Mouse (Mus musculus) hindbrain, postnatal 0 days (tissue): Measurements from ENCODE around the gene Togaram1. TPM values are rescaled to one million over a fixed set of nuclear protein-coding genes. Genes with fewer than 3 reads are reported as not detected.

Experiments used
- ATAC-seq: fragments of 200-750 bp; cut with Nextera tagmentation; 2 replicates; pipeline ENCODE4 v1.8.0; 2017; ENCODE audit warnings: mild to moderate bottlenecking, moderate TSS enrichment, moderate library complexity
- DNase-seq: peaks from one replicate; pipeline ENCODE4 v3.0.0-alpha.2; 2015; ENCODE audit warnings: low spot score
- H3K27ac ChIP-seq: fragments of 300-500 bp; sonication (generic); 2 replicates; pipeline ENCODE4 v1.5.1; 2014; ENCODE audit warnings: mild to moderate bottlenecking
- H3K27me3 ChIP-seq: fragments of 300-500 bp; sonication (generic); 2 replicates; pipeline ENCODE4 v1.6.1; 2014; ENCODE audit warnings: low read length, mixed read lengths; ENCODE audit not compliant: insufficient read depth
- H3K36me3 ChIP-seq: fragments of 300-500 bp; sonication (generic); 2 replicates; pipeline ENCODE4 v1.6.1; 2014; ENCODE audit warnings: low read length, mixed read lengths; ENCODE audit not compliant: insufficient read depth
- H3K4me1 ChIP-seq: fragments of 300-500 bp; sonication (generic); 2 replicates; pipeline ENCODE4 v1.6.1; 2014; ENCODE audit warnings: antibody characterized with exemption, low read length, mixed read lengths; ENCODE audit not compliant: insufficient read depth
- H3K4me2 ChIP-seq: fragments of 300-500 bp; sonication (generic); 2 replicates; pipeline ENCODE4 v1.6.1; 2014; ENCODE audit warnings: low read depth, mild to moderate bottlenecking, low read length, moderate library complexity, mixed read lengths
- H3K4me3 ChIP-seq: fragments of 300-500 bp; sonication (generic); 2 replicates; pipeline ENCODE4 v1.5.1; 2014; ENCODE audit warnings: low read length
- H3K9ac ChIP-seq: fragments of 300-500 bp; sonication (generic); replicated peaks from 2 replicates; pipeline ENCODE4 v1.6.1; 2014; ENCODE audit warnings: mild to moderate bottlenecking, low read length, moderate library complexity, mixed read lengths
- H3K9me3 ChIP-seq: fragments of 300-500 bp; sonication (generic); 2 replicates; pipeline ENCODE4 v1.6.1; 2016; ENCODE audit warnings: low read length, mixed read lengths
- CTCF ChIP-seq: IDR thresholded peaks from 2 replicates; pipeline ENCODE4 v1.5.1; 2016; ENCODE audit warnings: antibody characterized with exemption, control low read depth, low read depth
- WGBS: fragments of 180-500 bp; shearing (Covaris S2); extraction: QIAGEN DNeasy Blood & Tissue Kit; methylation state at CpG from one replicate; pipeline ENCODE4 v1.1.7; 2014; 5-methylcytosine and 5-hydroxymethylcytosine counted together
- polyA plus RNA-seq: library from polyadenylated mRNA; unstranded; fragments of >200 nt; fragmentation: Nextera tagmentation; extraction: Ambion mirVana; gene quantifications from 2 replicates; pipeline ENCODE4 v1.2.1, GENCODE M21; 2015
- total RNA-seq: library from RNA; depleted of rRNA; stranded (reverse); fragments of >200 nt; gene quantifications from 2 replicates; pipeline ENCODE4 v1.2.3, GENCODE M21; 2014; rRNA removed

The Togaram1 gene
- total and polyA plus RNA-seq, 2 experiments from 2014 or later = 15.9 to 26.9 TPM

GRCm38 (mm10) chr12:65048799-65049198 is 83.2 kb downstream of the Togaram1 start:
- Histone ChIP-seq H3K4me2 (no peak overlapping the region), H3K9me3 (no peaks in the 10 kb centered on the region), H3K27me3 (no peaks in the 10 kb centered on the region), H3K4me1 (no peaks in the 10 kb centered on the region), H3K4me3 (no peak overlapping the region), H3K9ac (no peak overlapping the region), H3K27ac (no peak overlapping the region), H3K36me3 (peaks cover 10% of the 10 kb centered on the region; the same call in 1 of the 2 replicates)
- TF ChIP-seq CTCF = no peak
- DNase-seq (no peak), ATAC-seq (no peak)

GRCm38 (mm10) chr12:65058203-65058602 is 92.6 kb downstream of the Togaram1 start:
- Histone ChIP-seq H3K4me1 (no peaks in the 10 kb centered on the region), H3K36me3 (peaks cover 31% of the 10 kb centered on the region), H3K9me3 (no peaks in the 10 kb centered on the region), H3K27ac (no peak overlapping the region), H3K9ac (no peak overlapping the region), H3K4me3 (no peak overlapping the region), H3K4me2 (no peak overlapping the region), H3K27me3 (no peaks in the 10 kb centered on the region)
- ATAC-seq (no peak), DNase-seq (no peak)
- 87% methylated on average over 2 of the region's 2 CpGs for WGBS
- no peak for TF ChIP-seq CTCF

- H3K27ac ChIP-seq = no peak overlapping the region
- DNase-seq (no peak), ATAC-seq (0 out of 2 replicates have a peak, but pooled peaks have one; percentile 47)
- no peak overlapping the region for H3K9ac ChIP-seq
- H3K4me3 ChIP-seq = no peak overlapping the region
- H3K4me2 ChIP-seq = no peak overlapping the region
- no peaks in the 10 kb centered on the region for H3K9me3 ChIP-seq
- no peaks in the 10 kb centered on the region for H3K27me3 ChIP-seq
- H3K4me1 ChIP-seq = no peaks in the 10 kb centered on the region
- H3K36me3 ChIP-seq = peaks cover 37% of the 10 kb centered on the region
- TF ChIP-seq CTCF = no peak; the same call in 1 of the 2 replicates
These were observed 95.5 kb downstream of the Togaram1 start for GRCm38 (mm10) chr12:65061082-65061481.

GRCm38 (mm10) chr12:65065241-65065640 is 99.6 kb downstream of the Togaram1 start:
- TF ChIP-seq CTCF = no peak
- Histone ChIP-seq H3K4me2 (no peak overlapping the region), H3K36me3 (peaks cover 40% of the 10 kb centered on the region), H3K27me3 (no peaks in the 10 kb centered on the region), H3K9me3 (no peaks in the 10 kb centered on the region), H3K4me3 (no peak overlapping the region), H3K27ac (no peak overlapping the region), H3K4me1 (no peaks in the 10 kb centered on the region), H3K9ac (no peak overlapping the region)
- WGBS = 83% methylated on average over 2 of the region's 2 CpGs
- no peak for DNase-seq
- ATAC-seq = no peak

GRCm38 (mm10) chr12:65066234-65066633 is 100.6 kb downstream of the Togaram1 start:
- no peak for TF ChIP-seq CTCF
- Histone ChIP-seq H3K9ac (no peak overlapping the region), H3K4me1 (no peaks in the 10 kb centered on the region), H3K27me3 (no peaks in the 10 kb centered on the region), H3K36me3 (peaks cover 30% of the 10 kb centered on the region), H3K9me3 (no peaks in the 10 kb centered on the region), H3K27ac (no peak overlapping the region), H3K4me3 (no peak overlapping the region), H3K4me2 (no peak overlapping the region)
- WGBS = 53% methylated on average over 3 of the region's 3 CpGs
- DNase-seq (no peak), ATAC-seq (no peak)

GRCm38 (mm10) chr12:65068409-65068808 is 102.8 kb downstream of the Togaram1 start:
- no peaks in the 10 kb centered on the region for H3K9me3 ChIP-seq
- no peaks in the 10 kb centered on the region for H3K4me1 ChIP-seq
- no peak overlapping the region for H3K4me3 ChIP-seq
- no peak for ATAC-seq
- peaks cover 20% of the 10 kb centered on the region for H3K36me3 ChIP-seq
- H3K27ac ChIP-seq = no peak overlapping the region
- H3K4me2 ChIP-seq = no peak overlapping the region
- 81% methylated on average over 4 of the region's 4 CpGs for WGBS
- no peak overlapping the region for H3K9ac ChIP-seq
- no peak for DNase-seq
- H3K27me3 ChIP-seq = no peaks in the 10 kb centered on the region
- no peak for TF ChIP-seq CTCF

Other genes with a start within 250 kb of the Togaram1 start
- 10.9 and 19.3 TPM in 2 replicates for gene Gm527, start 47.9 kb upstream of the Togaram1 start, total RNA-seq
- gene Gm527, start 47.9 kb upstream of the Togaram1 start, polyA plus RNA-seq = 1.2 and 2.3 TPM in 2 replicates
- 15.7 TPM in 2 replicates for gene Klhl28, start 270 bp upstream of the Togaram1 start, total RNA-seq
- 20.7 and 21.4 TPM in 2 replicates for gene Klhl28, start 270 bp upstream of the Togaram1 start, polyA plus RNA-seq
- gene Prpf39, start 70.5 kb downstream of the Togaram1 start, total RNA-seq = 27.2 and 28.9 TPM in 2 replicates
- 36.9 and 39.2 TPM in 2 replicates for gene Prpf39, start 70.5 kb downstream of the Togaram1 start, polyA plus RNA-seq
- 121 and 180 TPM in 2 replicates for gene Fkbp3, start 108.2 kb downstream of the Togaram1 start, total RNA-seq
- gene Fkbp3, start 108.2 kb downstream of the Togaram1 start, polyA plus RNA-seq = 513 and 524 TPM in 2 replicates
- gene Fancm, start 109.8 kb downstream of the Togaram1 start, total RNA-seq = 14.2 and 16.2 TPM in 2 replicates
- 6.1 and 8.2 TPM in 2 replicates for gene Fancm, start 109.8 kb downstream of the Togaram1 start, polyA plus RNA-seq
- gene Mis18bp1, start 206.8 kb downstream of the Togaram1 start, total RNA-seq = 3.6 and 5.0 TPM in 2 replicates
- 12.9 and 14.2 TPM in 2 replicates for gene Mis18bp1, start 206.8 kb downstream of the Togaram1 start, polyA plus RNA-seq